Mouse (Mus musculus) embryo, embryonic 9.5 days (tissue): ENCODE measurements around the gene Hoxb9.
A peak's percentile ranks its signal among the peaks of the same experiment; 100 is the strongest.

Source experiments
- DNase-seq: peaks from one replicate; pipeline ENCODE4 v3.0.0-alpha.2; 2017; ENCODE audit errors: extremely low spot score

Gene Hoxb9

DNA sequence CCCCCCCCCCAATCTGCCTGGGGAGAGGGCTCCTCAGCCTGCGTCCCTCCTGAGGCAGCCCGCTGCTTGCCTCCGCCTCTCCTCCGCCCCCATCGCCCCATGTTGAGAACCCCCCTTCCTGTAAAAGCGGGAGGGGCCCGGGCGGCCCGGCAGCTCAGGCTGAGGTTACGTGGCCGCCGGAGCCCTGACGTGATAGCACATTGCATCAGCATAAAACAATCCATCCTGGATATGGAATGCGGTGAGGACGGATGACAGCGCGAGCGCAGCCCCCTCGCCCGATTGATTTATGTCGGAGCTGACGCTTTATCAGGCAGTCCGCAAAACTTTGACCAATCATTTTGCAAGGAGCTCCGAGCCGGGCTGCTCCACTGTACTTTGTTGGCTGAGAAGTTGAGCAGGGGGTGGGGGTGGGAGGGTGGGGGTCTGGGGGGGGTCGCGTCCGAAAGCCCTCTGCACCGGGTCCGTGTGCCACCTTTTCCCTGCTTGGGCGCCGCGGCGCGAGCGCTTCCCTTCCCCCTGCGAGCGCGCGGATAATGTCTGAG, at the start of gene Hoxb9:
Hoxb9 (plus strand) TSS at position 462 of the 545 bp plus-strand sequence.
- no peak for DNase-seq

DNA sequence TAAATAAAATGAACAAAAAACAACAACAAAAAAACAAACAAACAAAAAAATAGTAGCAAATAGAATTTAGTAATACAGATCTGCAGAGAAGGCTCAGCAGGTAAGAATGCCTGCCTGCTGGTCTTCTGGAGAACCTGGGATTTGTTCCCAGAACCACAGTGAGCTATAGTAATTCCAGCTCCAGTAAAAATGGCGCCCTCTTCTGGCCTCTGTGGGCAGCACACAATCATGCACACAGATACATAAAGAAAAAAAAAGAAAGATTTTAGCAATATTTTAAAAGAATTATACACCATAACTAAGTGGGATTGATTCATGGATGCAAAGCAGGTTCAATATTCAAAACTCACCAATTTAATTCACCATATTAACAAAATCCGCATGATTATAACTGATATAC, 47.4 kb upstream of the Hoxb9 start:
- DNase-seq: no peak

DNA sequence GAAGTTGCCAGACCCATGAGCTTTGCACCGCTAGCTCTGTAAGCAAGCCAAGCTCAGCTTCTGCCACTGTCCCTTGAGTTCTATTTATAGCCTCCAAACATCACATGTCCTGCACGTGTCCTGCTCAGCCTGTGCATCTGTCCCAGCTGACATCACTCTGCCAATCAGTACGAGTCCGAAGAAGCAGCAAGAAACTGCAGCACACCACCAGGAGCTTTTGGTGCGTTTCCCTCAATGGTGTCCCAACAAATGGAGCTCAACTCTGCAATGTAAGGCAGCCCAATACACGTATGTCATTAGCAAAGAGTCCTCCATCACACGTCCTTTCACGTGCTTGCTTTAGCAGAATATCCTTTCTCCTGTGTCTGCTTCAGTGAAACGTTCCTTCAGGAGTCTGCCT, 43.6 kb upstream of the Hoxb9 start:
- DNase-seq: no peak

DNA sequence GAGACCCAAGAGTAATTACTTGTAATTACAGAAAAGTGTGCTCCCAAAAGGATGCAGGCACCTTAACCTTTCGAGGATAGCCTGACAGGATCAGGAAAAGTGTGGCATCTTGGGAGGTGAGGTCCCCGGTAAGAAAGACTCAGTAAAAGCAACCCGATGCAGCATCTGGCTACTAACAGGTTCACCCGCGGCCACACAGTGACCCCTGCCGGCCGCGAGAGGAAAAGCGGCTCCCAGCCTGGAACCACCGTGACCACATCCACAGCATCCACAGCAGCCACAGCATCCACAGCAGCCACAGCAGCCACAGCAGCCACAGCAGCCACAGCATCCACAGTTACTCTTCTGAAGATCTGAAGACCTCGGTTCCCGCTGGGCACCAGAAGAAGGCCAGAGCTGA, 36.4 kb upstream of the Hoxb9 start:
- peak; percentile 59 for DNase-seq

DNA sequence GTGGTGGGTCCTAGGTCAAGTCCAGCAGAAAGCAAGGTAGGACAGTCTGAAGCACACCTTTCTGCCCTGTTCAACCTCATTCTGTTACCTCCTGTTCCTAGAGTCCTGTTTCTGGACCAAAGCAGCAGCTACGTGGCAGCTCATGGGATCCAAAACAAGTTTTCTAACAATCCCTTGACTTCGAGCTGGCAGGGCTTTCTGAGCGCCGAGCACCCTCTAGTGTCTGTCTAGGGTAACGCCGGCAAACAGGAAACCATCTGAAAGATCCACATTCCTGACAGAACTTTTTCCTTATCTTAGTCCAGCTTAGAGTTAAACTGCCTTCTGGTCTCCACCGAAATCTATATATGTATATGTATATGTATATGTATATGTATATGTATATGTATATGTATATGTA, 31.0 kb upstream of the Hoxb9 start:
- peak; percentile 61 for DNase-seq

DNA sequence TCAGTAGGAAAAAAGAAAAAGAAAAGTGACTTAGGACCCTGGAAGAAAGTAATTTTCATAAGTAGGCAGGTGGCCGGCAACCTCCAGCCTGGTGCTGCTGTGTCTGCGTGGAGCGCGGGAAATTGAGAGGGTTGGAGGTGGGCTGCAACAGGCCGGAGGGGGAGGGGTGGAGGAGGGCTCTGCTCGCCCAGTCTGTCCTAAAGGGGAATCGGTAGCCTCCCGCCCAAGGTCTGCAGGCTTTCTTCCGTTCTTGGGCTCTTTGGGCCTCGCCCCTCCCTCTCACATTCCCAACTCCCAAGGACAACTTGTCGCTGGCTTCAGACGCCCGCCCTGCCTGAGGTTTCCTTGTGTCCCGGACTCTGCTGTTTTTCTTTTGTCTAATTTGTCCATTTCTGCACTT, 20.4 kb upstream of the Hoxb9 start:
- peak; percentile 48 for DNase-seq

DNA sequence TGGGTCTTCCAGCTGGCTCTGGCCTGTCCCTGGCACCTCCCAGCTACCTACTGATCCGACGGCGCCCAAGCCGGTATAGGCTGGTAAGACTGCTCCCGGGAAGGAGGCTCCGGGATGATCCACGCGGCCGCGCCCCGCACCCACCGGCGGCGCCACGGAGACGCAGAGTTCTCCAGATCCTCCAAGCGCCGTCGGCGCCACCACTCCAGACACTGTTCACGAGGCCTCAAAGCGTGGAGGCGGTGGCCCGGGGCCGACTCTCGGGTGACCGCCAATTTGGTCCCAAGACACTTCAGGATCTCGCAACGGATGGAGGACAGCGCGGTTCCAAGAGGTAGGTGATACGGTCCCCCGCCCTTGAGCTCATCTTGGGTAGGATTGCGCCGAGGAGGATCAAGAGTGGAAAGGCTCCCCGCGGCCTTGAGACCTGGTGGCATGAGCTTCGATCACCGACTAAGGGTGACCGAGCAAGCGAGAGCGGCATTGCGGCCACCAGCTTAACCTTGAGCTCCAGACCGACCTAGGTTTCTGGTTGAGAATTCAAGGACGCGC, 19.7 kb upstream of the Hoxb9 start:
- peak; percentile 36 for DNase-seq

DNA sequence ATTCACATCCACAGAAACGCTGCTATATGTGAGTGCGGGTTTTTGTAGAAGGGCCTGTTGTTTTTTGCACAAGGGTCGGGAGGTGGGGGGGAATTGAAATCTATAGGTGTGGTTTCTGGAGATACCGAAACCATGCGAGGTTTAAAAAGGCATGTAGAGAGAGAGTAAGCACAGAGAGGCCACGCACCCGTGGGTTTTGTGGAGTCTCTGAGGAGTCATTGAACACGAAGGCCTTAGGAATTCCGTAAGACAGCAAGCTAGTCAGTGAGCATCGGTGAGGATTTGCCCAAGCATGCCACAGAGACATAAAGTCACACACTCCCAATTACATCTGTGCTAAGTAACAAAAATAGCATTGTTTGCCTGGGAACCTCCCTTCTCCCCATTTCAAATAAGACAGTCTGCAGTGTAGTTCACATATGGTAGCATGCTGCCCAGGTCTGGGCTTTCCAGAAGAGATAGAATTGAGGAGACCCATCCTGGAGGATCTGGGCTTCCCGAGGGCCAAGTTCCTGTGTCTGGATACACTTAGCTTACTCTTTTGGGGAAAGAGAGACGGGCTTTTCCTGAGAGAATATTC, 18.6 kb upstream of the Hoxb9 start:
- peak; percentile 27 for DNase-seq

DNA sequence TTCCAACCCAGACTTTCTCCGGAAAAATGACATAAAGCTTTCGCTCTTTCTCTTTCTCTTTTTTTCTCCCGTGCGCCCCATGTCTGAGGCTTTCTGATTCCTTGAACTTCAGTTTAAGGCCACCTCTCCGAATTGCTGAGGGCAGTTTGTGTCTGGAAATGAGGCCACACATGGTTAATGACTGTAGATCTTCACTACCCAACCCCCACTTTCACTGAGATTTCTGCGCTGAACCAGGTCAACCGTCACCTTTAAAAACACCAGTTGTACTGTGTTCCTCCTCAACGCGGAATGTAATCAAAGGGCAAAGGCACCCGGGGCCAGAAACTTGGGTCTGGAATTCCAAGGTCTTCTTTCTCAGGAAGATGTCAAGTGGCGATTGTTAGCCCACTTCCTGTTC, 17.0 kb upstream of the Hoxb9 start:
- DNase-seq: peak; percentile 25

DNA sequence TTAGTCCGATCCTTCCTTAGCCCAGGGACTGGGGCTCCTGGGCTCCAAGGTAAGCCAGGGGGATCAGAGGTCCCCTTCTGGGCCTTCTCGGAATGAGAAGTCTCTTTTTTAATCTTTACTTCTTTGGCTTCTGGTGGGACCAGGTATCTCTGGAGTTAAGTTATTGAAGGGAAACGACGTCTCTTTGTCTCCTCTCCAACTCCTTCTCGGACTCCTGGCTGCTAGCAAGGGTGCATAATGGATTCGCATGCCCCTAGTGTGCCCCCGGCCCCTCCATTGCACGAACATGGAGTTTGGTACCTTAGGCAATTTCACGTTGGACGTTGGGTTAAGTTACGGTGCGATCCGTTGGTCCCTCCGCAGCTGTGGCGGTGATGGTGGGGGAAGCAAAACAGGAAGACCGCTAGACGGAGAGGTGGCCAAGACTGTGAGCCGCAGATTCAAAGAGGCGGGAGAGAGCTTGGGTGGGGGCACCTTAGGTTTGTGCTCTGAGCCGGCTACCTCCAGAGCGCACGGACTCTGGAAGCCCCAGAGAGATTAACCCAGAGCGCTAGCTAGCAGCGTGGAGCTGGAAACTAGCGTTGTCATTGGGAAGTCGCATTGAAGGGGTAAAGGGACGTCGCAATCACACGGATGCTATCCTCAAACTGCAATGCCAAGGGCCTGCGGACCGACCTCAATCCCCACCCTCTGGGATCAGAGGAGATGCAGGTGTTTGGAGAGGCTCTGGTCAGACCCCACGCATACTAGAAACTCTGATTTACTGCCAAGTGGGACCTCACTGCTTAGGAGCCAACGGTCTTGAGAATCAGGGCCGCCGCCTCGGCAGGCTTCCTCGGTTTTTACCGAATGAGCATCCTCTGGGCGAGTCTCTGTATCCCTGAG, 15.9 kb upstream of the Hoxb9 start:
- DNase-seq: peak; percentile 47

DNA sequence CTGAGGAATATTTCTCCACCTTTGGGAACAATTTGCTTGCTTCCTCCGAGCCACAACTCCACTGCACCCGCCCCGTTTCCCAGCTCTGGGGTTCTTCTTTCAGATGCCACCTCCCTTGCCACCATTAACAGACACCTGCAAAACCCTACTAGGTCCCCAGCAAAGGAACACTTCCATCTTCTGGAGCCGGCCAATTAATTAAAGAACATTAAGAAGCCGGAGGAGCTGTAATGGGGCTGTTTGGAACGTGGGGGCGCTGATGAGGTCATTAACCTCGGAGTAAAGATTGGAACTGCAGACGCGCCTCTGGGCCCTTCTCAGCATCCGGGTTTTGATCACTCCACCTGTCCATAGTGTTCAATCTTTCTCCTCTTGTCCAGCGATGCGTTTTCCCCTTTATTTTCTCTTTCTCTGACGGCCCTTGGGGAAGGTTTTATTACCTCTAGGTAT, 15.2 kb upstream of the Hoxb9 start:
- DNase-seq: peak; percentile 35

DNA sequence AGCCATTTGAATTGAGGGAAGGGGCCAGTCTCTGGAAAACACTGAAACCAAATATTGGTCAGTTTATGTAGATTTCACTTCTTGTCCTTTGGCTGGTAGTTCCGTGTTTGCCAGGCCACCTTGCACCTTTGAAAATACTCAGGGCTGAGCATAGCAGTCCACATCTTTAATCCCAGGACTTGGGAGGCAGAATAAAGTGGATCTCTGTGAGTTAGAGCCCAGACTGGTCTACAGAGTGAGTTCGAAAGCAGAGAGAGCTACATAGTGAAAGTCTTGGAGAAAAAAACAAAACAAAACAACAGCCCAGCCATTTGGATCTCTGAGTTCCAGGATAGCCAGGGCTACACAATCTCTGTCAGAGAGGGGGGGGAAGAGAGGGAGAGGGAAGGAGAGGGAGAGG, 14.1 kb upstream of the Hoxb9 start:
- no peak for DNase-seq

DNA sequence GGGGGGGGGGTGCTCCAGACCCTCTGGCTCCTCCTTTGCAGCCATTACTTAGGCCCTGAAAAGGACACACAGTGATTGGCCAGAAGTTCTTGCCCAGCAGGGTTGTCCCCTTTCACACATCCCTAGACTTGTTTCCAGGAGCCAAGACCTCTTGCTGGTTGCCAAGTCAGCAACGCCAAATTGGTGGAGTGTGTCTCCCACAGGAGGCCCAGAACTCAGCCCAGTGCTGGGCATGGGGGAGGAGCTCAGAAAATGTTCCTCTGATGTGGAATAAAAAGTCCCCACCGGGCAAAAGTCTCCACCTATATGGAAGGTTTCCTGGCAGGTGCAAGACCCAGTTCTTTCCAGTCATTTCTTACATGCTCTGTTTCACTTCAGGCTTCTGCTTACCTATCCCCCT, 12.2 kb upstream of the Hoxb9 start:
- no peak for DNase-seq

DNA sequence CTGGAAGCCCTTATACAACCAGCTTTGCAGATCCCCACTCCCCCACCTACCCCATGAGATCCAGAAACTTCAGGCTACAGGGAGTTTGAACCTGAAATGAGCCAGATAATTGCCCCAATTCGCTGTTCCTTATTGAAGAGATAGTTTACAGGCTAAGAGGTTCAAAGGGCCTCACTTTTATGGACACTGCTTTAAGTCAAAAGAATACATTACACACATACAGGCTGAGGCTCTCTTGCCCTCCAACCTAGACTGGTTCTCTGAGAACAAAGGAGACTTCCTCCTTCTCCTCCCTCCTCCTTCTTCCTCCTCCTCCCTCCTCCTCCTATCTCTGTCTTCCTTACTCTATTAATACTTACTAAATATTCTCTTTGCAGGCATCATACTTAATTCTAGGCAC, 11.7 kb upstream of the Hoxb9 start:
- no peak for DNase-seq

DNA sequence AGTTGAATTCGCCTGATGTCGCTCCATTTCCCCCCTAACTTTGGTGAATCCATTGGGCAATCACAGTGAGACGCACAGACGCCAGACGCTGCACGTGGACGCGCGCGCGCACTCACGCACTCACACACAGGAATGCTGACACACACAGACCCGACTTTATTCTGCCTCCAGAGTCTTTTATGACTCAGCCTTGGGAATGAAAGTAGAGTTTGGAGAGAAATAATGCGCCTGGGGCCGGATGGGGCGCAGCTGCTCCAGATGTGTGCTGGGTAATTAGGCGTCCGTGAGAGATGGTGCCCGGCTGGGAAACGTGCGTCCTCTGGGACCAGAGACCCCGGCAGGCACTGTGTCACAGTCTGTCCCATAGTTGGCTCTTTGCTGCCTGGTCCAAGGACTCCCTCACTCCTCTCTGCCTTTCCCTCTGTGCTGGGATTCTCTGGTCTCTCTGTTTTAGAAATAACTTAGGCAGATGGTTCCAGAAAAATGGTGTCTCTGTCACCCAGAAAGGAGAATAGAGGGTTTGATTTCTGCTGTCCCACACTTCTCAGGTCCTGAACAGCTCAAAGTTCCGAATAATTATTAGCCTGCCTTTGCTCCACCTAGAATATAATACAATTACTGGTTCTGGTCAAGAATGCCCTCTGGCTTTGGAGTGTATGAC, 10.8 kb upstream of the Hoxb9 start:
- peak; percentile 29 for DNase-seq

DNA sequence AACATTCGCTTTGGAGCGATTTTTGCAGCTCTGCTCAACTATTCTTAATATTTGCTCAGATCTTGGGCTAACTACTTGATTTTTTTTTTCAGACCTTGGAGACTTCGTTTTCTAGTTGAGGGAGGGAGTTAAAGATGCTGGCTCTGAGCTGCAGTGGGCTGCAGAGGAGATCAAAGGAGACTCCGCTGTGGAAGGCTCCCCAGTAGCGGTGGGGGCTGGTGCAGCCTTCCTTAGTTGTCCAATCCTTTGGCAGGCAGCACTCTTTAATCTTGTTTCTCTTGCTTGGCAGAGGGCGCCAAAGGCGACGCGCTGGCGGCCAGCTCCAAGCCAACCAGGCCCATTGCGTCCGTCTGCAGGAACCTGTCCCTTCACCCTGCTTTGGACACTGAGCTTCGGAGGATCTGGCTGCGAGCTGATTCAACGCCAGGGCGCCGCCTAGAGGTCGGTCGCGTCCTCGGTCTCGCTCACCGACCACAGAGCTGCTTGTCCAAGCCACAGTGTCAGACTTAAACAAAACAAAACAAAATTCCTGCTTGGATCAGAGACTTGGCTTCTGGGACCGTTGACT, 9.8 kb upstream of the Hoxb9 start:
- DNase-seq: peak; percentile 88

DNA sequence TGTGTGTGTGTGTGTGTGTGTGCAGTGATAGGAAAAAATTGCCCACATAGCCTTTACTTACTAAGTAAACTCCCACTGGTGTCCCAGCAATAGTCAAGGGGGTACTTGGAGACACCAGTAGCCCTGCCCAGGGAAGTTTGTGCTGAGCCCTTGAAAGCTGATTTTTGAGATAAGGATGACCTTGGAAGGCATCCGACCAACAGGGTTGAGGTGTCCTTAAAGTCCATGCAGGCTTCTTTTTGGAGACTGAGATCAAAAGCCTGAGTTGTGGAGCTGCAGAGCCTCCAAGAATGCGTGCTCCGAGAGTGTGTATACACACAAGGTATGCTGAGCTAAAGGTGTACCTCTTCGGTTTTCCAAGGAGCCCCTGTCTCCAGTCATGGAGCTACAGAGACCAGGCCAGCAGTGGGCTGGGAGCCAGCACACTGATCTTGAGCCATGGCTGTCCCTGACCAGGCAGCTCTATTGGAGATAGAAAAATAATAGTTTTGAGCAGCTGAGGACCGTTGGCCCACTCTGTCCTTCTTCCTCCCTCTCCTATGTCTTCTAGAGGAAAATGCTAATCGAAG, 8.9 kb upstream of the Hoxb9 start:
- DNase-seq: peak; percentile 7

DNA sequence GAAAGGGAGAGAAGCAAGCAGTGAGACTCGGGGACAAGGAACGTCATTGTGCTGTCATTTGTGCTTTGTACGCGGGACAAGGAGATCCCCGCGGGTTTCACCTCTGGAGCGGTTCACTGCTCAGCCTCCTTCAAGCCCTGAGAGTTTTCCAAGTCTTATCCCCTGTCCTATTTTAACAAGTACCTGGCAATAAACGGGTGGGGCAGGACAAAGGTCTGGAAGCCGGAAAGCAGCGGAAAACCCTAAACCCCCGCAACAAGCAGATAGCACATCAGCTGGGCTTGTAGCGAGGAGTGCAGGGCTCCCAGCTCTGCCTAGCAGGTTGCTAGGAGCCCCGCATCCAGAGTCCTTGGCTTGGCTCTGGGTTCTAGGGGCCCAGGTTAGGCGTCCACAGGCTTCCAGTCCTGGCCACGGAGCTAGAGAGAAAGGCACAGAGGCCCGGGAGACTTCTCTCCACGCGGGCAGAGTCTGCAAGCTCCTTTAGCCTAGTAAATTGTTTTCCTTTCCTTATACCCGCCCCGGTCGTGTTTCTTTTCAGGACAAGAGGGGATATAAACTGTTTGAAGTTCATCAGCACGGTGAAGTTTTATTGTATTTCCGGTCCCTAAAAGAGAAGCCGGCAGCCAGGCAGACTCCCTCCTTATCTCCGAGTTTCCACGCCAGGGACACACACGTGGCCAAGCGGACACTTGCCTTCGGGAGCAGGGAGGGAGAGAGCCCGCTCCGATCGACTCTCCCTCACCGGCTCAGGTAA, 7.4 kb upstream of the Hoxb9 start:
- no peak for DNase-seq

DNA sequence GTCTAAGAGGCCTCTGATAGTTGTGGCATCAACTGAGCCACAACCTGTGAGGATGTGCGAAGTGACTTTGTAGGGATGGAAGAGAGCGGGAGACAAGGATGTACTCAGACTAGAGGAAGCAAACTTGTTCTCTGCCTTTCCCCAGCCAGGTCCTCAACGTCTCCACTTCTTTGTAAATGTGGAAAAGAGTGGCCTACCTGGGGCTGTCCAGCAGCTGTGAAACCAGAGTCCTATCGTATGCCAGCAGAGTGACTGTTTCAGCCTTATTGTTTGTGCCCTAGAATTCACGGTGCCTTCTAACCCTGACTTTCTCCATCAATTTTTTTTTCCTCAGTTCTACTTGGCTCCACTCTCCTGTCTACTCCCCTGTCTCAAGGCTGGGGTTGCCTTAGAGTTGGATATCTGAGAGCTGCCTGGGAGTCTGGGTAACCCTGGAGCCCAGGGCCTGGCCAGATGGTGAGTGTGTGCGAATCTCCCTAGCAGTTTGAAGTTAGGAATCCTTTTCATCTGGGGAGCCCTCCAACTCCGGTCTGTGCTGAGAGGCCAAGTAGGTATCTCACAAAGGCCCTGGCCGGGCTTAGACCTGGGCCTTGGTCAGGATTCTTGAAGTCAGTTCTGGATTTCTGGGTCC, 6.8 kb upstream of the Hoxb9 start:
- DNase-seq: peak; percentile 47

DNA sequence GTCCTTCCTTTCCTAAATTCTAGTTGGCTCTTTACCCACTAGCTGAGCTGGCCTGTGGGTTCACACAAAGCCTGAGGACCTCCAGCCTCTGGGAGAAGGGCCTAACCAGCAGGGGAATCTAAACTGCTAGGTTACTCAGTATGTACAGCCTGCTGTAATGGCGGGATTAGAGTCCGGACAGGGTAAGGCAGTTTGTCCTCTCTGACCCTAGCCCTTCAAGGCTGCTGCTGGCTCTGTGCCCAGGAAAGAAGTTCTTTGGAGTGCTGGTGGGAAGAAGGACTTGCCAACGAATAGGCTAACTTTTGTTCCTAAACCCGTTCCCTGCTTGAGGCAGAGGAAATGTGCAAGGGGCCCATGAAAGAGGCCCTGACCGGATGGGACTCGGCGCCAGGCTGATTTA, 5.3 kb upstream of the Hoxb9 start:
- peak; percentile 45 for DNase-seq
